Mouse (Mus musculus) lung, postnatal 0 days (tissue): ENCODE measurements around the gene Slc8a2.

ENCODE experiments used
- CTCF ChIP-seq: IDR thresholded peaks from 2 replicates; pipeline ENCODE4 v1.5.1; 2016; ENCODE audit warnings: antibody characterized with exemption, mild to moderate bottlenecking
- EP300 ChIP-seq: IDR thresholded peaks from 2 replicates; pipeline ENCODE4 v1.6.1; 2016; ENCODE audit warnings: antibody characterized with exemption, mild to moderate bottlenecking, control low read depth

DNA sequence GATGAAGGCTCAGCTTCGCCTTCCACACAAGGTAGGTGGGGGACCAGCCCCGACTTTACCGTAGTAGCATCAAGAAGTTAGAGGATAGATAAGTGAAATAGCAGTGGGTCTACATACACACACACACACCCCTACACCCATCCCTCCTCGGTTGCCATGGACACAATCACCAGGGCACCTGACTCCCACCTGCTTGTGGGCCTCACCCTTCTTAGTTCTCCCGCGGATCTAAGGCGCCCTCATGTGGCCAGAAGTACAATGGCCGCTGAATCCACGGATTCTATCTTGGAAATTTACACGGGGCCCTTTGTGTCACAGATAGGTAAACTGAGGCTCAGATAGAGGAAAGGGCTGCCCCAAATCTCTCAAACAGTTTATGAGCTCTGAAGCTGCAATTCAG, 23.9 kb downstream of the Slc8a2 start:
- TF ChIP-seq CTCF (peak; percentile 78), EP300 (no peak)
